Mouse (Mus musculus): ENCODE results near the gene Meiob.

DNA sequence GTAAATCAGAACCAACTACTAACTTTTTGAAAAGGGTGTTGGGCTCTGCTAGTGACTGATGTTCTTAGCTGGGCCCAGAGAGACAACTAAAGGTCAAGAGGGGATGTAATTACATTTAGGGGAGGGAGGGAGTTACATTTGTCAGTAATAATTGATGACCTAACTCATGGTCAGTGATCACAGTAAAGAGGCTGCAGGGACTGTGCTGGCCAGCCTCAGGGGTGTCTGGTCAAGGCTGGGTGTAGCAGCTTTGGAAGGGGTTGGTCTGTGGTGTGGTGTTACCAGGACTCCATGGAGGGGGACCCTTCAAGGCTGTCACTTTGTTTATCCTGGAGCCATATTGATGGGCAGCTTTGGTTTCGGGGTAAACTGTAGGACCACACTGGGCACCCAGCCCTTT is 46.7 kb upstream of the Meiob start:
- TF ChIP-seq GATA1 (IDR thresholded peaks at IDR 0.05; ENCODE audit: borderline replicate concordance, low read length) (no peak), CTCF (IDR thresholded peaks at IDR 0.05; ENCODE audit: low read depth, low read length) (no peak), TAL1 (conservative IDR thresholded peaks at IDR 0.05; ENCODE audit: low read depth, low read length) (no peak), GATA2 (IDR thresholded peaks at IDR 0.05; ENCODE audit: borderline replicate concordance, low read depth, low read length) (no peak), POLR2AphosphoS5 (IDR thresholded peaks at IDR 0.05; ENCODE audit: insufficient replicate concordance, low read depth, low read length) (no peak)
